Mouse (Mus musculus) hindbrain, postnatal 0 days (tissue): ENCODE measurements around the gene 1700088E04Rik. TPM values are rescaled to one million over a fixed set of nuclear protein-coding genes. Genes with fewer than 3 reads are reported as not detected.

Experiments
- ATAC-seq: fragments of 200-750 bp; cut with Nextera tagmentation; 2 replicates; pipeline ENCODE4 v1.8.0; 2017; ENCODE audit warnings: mild to moderate bottlenecking, moderate TSS enrichment, moderate library complexity
- DNase-seq: peaks from one replicate; pipeline ENCODE4 v3.0.0-alpha.2; 2015; ENCODE audit warnings: low spot score
- H3K27ac ChIP-seq: fragments of 300-500 bp; sonication (generic); 2 replicates; pipeline ENCODE4 v1.5.1; 2014; ENCODE audit warnings: mild to moderate bottlenecking
- H3K27me3 ChIP-seq: fragments of 300-500 bp; sonication (generic); 2 replicates; pipeline ENCODE4 v1.6.1; 2014; ENCODE audit warnings: low read length, mixed read lengths; ENCODE audit not compliant: insufficient read depth
- H3K36me3 ChIP-seq: fragments of 300-500 bp; sonication (generic); 2 replicates; pipeline ENCODE4 v1.6.1; 2014; ENCODE audit warnings: low read length, mixed read lengths; ENCODE audit not compliant: insufficient read depth
- H3K4me1 ChIP-seq: fragments of 300-500 bp; sonication (generic); 2 replicates; pipeline ENCODE4 v1.6.1; 2014; ENCODE audit warnings: antibody characterized with exemption, low read length, mixed read lengths; ENCODE audit not compliant: insufficient read depth
- H3K4me2 ChIP-seq: fragments of 300-500 bp; sonication (generic); 2 replicates; pipeline ENCODE4 v1.6.1; 2014; ENCODE audit warnings: low read depth, mild to moderate bottlenecking, low read length, moderate library complexity, mixed read lengths
- H3K4me3 ChIP-seq: fragments of 300-500 bp; sonication (generic); 2 replicates; pipeline ENCODE4 v1.5.1; 2014; ENCODE audit warnings: low read length
- H3K9ac ChIP-seq: fragments of 300-500 bp; sonication (generic); replicated peaks from 2 replicates; pipeline ENCODE4 v1.6.1; 2014; ENCODE audit warnings: mild to moderate bottlenecking, low read length, moderate library complexity, mixed read lengths
- H3K9me3 ChIP-seq: fragments of 300-500 bp; sonication (generic); 2 replicates; pipeline ENCODE4 v1.6.1; 2016; ENCODE audit warnings: low read length, mixed read lengths
- CTCF ChIP-seq: IDR thresholded peaks from 2 replicates; pipeline ENCODE4 v1.5.1; 2016; ENCODE audit warnings: antibody characterized with exemption, control low read depth, low read depth
- WGBS: fragments of 180-500 bp; shearing (Covaris S2); extraction: QIAGEN DNeasy Blood & Tissue Kit; methylation state at CpG from one replicate; pipeline ENCODE4 v1.1.7; 2014; 5-methylcytosine and 5-hydroxymethylcytosine counted together
- polyA plus RNA-seq: library from polyadenylated mRNA; unstranded; fragments of >200 nt; fragmentation: Nextera tagmentation; extraction: Ambion mirVana; gene quantifications from 2 replicates; pipeline ENCODE4 v1.2.1, GENCODE M21; 2015
- total RNA-seq: library from RNA; depleted of rRNA; stranded (reverse); fragments of >200 nt; gene quantifications from 2 replicates; pipeline ENCODE4 v1.2.3, GENCODE M21; 2014

Gene 1700088E04Rik
- total and polyA plus RNA-seq, 2 experiments from 2014 or later = 10.1 to 18.0 TPM

GRCm38 (mm10) chr15:79110528-79110927, 30.5 kb downstream of the 1700088E04Rik start:
- Histone ChIP-seq H3K9me3 (no peaks in the 10 kb centered on the region), H3K27ac (peak overlapping the region; percentile 37; the same call in 1 of the 2 replicates), H3K4me3 (peak overlapping the region; percentile 62), H3K4me2 (peak overlapping the region; percentile 84), H3K36me3 (peaks cover 4% of the 10 kb centered on the region), H3K4me1 (peaks cover 8% of the 10 kb centered on the region; the same call in 1 of the 2 replicates), H3K9ac (0 out of 2 replicates have a peak overlapping the region, but pooled peaks have one; percentile 91), H3K27me3 (no peaks in the 10 kb centered on the region)
- no peak for TF ChIP-seq CTCF
- no peak for DNase-seq
- ATAC-seq = no peak
- whole genome bisulfite sequencing = 57% methylated on average over 2 of the region's 2 CpGs

GRCm38 (mm10) chr15:79110031-79110430, 31.0 kb downstream of the 1700088E04Rik start:
- peak overlapping the region; percentile 91 for H3K9ac ChIP-seq
- no peak for ATAC-seq
- H3K4me1 ChIP-seq = peaks cover 8% of the 10 kb centered on the region; the same call in 1 of the 2 replicates
- peak; percentile 29 for DNase-seq
- WGBS = 15% methylated on average over 9 of the region's 9 CpGs
- no peaks in the 10 kb centered on the region for H3K36me3 ChIP-seq
- H3K27ac ChIP-seq = peak overlapping the region; percentile 37; the same call in 1 of the 2 replicates
- H3K9me3 ChIP-seq = no peaks in the 10 kb centered on the region
- H3K4me3 ChIP-seq = peak overlapping the region; percentile 62
- no peaks in the 10 kb centered on the region for H3K27me3 ChIP-seq
- peak overlapping the region; percentile 84 for H3K4me2 ChIP-seq
- TF ChIP-seq CTCF = no peak

- DNase-seq = peak; percentile 16
- peak overlapping the region; percentile 81 for H3K27ac ChIP-seq
- WGBS = 5% methylated on average over 43 of the region's 46 CpGs
Measured at GRCm38 (mm10) chr15:79109321-79109934, 31.6 kb downstream of the 1700088E04Rik start.

GRCm38 (mm10) chr15:79108421-79109320, 32.4 kb downstream of the 1700088E04Rik start, which contains the start of gene Micall1:
TSS of gene Micall1 (plus strand) at chr15:79108898.
- DNase-seq (peak; percentile 60), ATAC-seq (peak; percentile 78)
- Histone ChIP-seq H3K27ac (peak within 1 kb of the TSS; percentile 81), H3K36me3 (no peaks in the 10 kb centered on the region), H3K9ac (peak within 1 kb of the TSS; percentile 91), H3K9me3 (no peaks in the 10 kb centered on the region), H3K27me3 (no peaks in the 10 kb centered on the region), H3K4me1 (peaks cover 8% of the 10 kb centered on the region; the same call in 1 of the 2 replicates), H3K4me3 (peak within 1 kb of the TSS; percentile 62), H3K4me2 (peak within 1 kb of the TSS; percentile 84)
- no peak for TF ChIP-seq CTCF
- WGBS = 1% methylated on average over 56 of the region's 85 CpGs

More at GRCm38 (mm10) chr15:79109321-79109934, 31.6 kb downstream of the 1700088E04Rik start:
- H3K4me3 ChIP-seq = peak overlapping the region; percentile 62
- H3K9me3 ChIP-seq = no peaks in the 10 kb centered on the region
- ATAC-seq = no peak; the same call in none of the 2 replicates
- no peaks in the 10 kb centered on the region for H3K27me3 ChIP-seq
- peak overlapping the region; percentile 91 for H3K9ac ChIP-seq
- peak overlapping the region; percentile 84 for H3K4me2 ChIP-seq
- H3K4me1 ChIP-seq = peaks cover 8% of the 10 kb centered on the region; the same call in 1 of the 2 replicates
- TF ChIP-seq CTCF = no peak
- no peaks in the 10 kb centered on the region for H3K36me3 ChIP-seq

GRCm38 (mm10) chr15:79107966-79108365, 33.1 kb downstream of the 1700088E04Rik start:
- H3K4me2 ChIP-seq = peak overlapping the region; percentile 84
- H3K9ac ChIP-seq = no peak overlapping the region
- no peaks in the 10 kb centered on the region for H3K36me3 ChIP-seq
- no peaks in the 10 kb centered on the region for H3K9me3 ChIP-seq
- peaks cover 8% of the 10 kb centered on the region; the same call in 1 of the 2 replicates for H3K4me1 ChIP-seq
- no peak for TF ChIP-seq CTCF
- H3K27ac ChIP-seq = peak overlapping the region; percentile 81
- WGBS = 20% methylated on average over 7 of the region's 7 CpGs
- H3K27me3 ChIP-seq = no peaks in the 10 kb centered on the region
- ATAC-seq (no peak), DNase-seq (peak; percentile 11)
- H3K4me3 ChIP-seq = 0 out of 2 replicates have a peak overlapping the region, but pooled peaks have one; percentile 62

- 41% methylated on average over 2 of the region's 2 CpGs for WGBS
- no peak for TF ChIP-seq CTCF
- DNase-seq (no peak), ATAC-seq (no peak)
- Histone ChIP-seq H3K9me3 (no peaks in the 10 kb centered on the region), H3K4me1 (0 out of 2 replicates have a peak, but pooled peaks cover 3% of the 10 kb centered on the region), H3K9ac (no peak overlapping the region), H3K27ac (no peak overlapping the region), H3K4me2 (no peak overlapping the region), H3K27me3 (no peaks in the 10 kb centered on the region), H3K4me3 (no peak overlapping the region), H3K36me3 (no peaks in the 10 kb centered on the region)
Measured at GRCm38 (mm10) chr15:79105804-79106203, 35.2 kb downstream of the 1700088E04Rik start.
